Mouse (Mus musculus): Measurements from ENCODE around the gene Creb5. TPM values are rescaled to one million over a fixed set of nuclear protein-coding genes. Genes with fewer than 3 reads are reported as not detected.

The Creb5 gene
- polyA plus RNA-seq, 1 experiment from 2014 or later = 14.7 TPM

GRCm38 (mm10) chr6:53508847-53509494 is 221.9 kb downstream of the Creb5 start:
- Histone ChIP-seq H3K27me3 (replicated peaks) (no peaks in the 10 kb centered on the region), H3K4me3 (no peak overlapping the region), H3K27ac (no peak overlapping the region), H3K36me3 (no peaks in the 10 kb centered on the region), H3K4me1 (no peaks in the 10 kb centered on the region), H3K9ac (no peak overlapping the region), H3K4me2 (replicated peaks) (no peak overlapping the region), H3K9me3 (no peaks in the 10 kb centered on the region)
- 93% methylated on average over 3 of the region's 3 CpGs for WGBS
- no peak for ATAC-seq (ENCODE audit: low FRiP score, low read depth)

GRCm38 (mm10) chr6:53510005-53510404 is 222.9 kb downstream of the Creb5 start:
- H3K27ac ChIP-seq = no peak overlapping the region
- no peak overlapping the region for H3K9ac ChIP-seq
- H3K4me3 ChIP-seq = no peak overlapping the region
- H3K4me2 ChIP-seq (replicated peaks) = no peak overlapping the region
- WGBS = 62% methylated on average over 7 of the region's 7 CpGs
- H3K27me3 ChIP-seq (replicated peaks) = no peaks in the 10 kb centered on the region
- no peak for ATAC-seq (ENCODE audit: low FRiP score, low read depth)
- no peaks in the 10 kb centered on the region for H3K9me3 ChIP-seq
- H3K4me1 ChIP-seq = no peaks in the 10 kb centered on the region
- H3K36me3 ChIP-seq = no peaks in the 10 kb centered on the region

GRCm38 (mm10) chr6:53512226-53512625 is 225.2 kb downstream of the Creb5 start:
- Histone ChIP-seq H3K9ac (no peak overlapping the region), H3K4me1 (0 out of 2 replicates have a peak, but pooled peaks cover 3% of the 10 kb centered on the region), H3K9me3 (no peaks in the 10 kb centered on the region), H3K36me3 (no peaks in the 10 kb centered on the region), H3K27me3 (replicated peaks) (no peaks in the 10 kb centered on the region), H3K4me3 (no peak overlapping the region), H3K4me2 (replicated peaks) (no peak overlapping the region), H3K27ac (no peak overlapping the region)
- no peak for ATAC-seq (ENCODE audit: low FRiP score, low read depth)
- 88% methylated on average over 8 of the region's 8 CpGs for WGBS

- Histone ChIP-seq H3K9me3 (no peaks in the 10 kb centered on the region), H3K36me3 (no peaks in the 10 kb centered on the region), H3K27ac (no peak overlapping the region), H3K27me3 (replicated peaks) (no peaks in the 10 kb centered on the region), H3K4me3 (no peak overlapping the region), H3K4me1 (peaks cover 10% of the 10 kb centered on the region; the same call in 1 of the 2 replicates), H3K9ac (no peak overlapping the region), H3K4me2 (replicated peaks) (no peak overlapping the region)
- no peak for ATAC-seq (ENCODE audit: low FRiP score, low read depth)
- 98% methylated on average over 2 of the region's 2 CpGs for WGBS
Observed at GRCm38 (mm10) chr6:53513380-53513779, 226.3 kb downstream of the Creb5 start.

GRCm38 (mm10) chr6:53514862-53515261 is 227.8 kb downstream of the Creb5 start:
- no peak for ATAC-seq (ENCODE audit: low FRiP score, low read depth)
- Histone ChIP-seq H3K4me1 (peaks cover 10% of the 10 kb centered on the region; the same call in 1 of the 2 replicates), H3K27me3 (replicated peaks) (no peaks in the 10 kb centered on the region), H3K9me3 (no peaks in the 10 kb centered on the region), H3K36me3 (no peaks in the 10 kb centered on the region), H3K4me3 (no peak overlapping the region), H3K9ac (no peak overlapping the region), H3K4me2 (replicated peaks) (no peak overlapping the region), H3K27ac (no peak overlapping the region)
- WGBS = 59% methylated on average over 1 of the region's 1 CpGs

GRCm38 (mm10) chr6:53515611-53516010 is 228.5 kb downstream of the Creb5 start:
- ATAC-seq (ENCODE audit: low FRiP score, low read depth) = no peak

GRCm38 (mm10) chr6:53517371-53517945 is 230.4 kb downstream of the Creb5 start:
- no peak overlapping the region for H3K4me3 ChIP-seq
- no peak overlapping the region for H3K9ac ChIP-seq
- H3K4me2 ChIP-seq (replicated peaks) = no peak overlapping the region
- H3K9me3 ChIP-seq = no peaks in the 10 kb centered on the region
- 45% methylated on average over 5 of the region's 5 CpGs for WGBS
- peaks cover 10% of the 10 kb centered on the region; the same call in 1 of the 2 replicates for H3K4me1 ChIP-seq
- H3K27ac ChIP-seq = no peak overlapping the region
- no peak for ATAC-seq (ENCODE audit: low FRiP score, low read depth)
- no peaks in the 10 kb centered on the region for H3K36me3 ChIP-seq
- no peaks in the 10 kb centered on the region for H3K27me3 ChIP-seq (replicated peaks)

More at GRCm38 (mm10) chr6:53515611-53516010, 228.5 kb downstream of the Creb5 start:
- Histone ChIP-seq H3K9me3 (no peaks in the 10 kb centered on the region), H3K4me1 (peaks cover 10% of the 10 kb centered on the region; the same call in 1 of the 2 replicates), H3K4me2 (replicated peaks) (no peak overlapping the region), H3K9ac (no peak overlapping the region), H3K27me3 (replicated peaks) (no peaks in the 10 kb centered on the region), H3K27ac (no peak overlapping the region), H3K4me3 (no peak overlapping the region), H3K36me3 (no peaks in the 10 kb centered on the region)
- 86% methylated on average over 4 of the region's 4 CpGs for WGBS

GRCm38 (mm10) chr6:53523743-53524497 is 236.8 kb downstream of the Creb5 start:
- no peak overlapping the region for H3K27ac ChIP-seq
- H3K9me3 ChIP-seq = 0 out of 2 replicates have a peak, but pooled peaks cover 2% of the 10 kb centered on the region
- WGBS = 94% methylated on average over 13 of the region's 13 CpGs
- H3K4me3 ChIP-seq = no peak overlapping the region
- no peak for ATAC-seq (ENCODE audit: low FRiP score, low read depth)
- no peaks in the 10 kb centered on the region for H3K27me3 ChIP-seq (replicated peaks)
- no peaks in the 10 kb centered on the region for H3K4me1 ChIP-seq
- H3K9ac ChIP-seq = no peak overlapping the region
- no peaks in the 10 kb centered on the region for H3K36me3 ChIP-seq
- no peak overlapping the region for H3K4me2 ChIP-seq (replicated peaks)

- WGBS = 85% methylated on average over 1 of the region's 1 CpGs
Observed at GRCm38 (mm10) chr6:53526460-53526859, 239.4 kb downstream of the Creb5 start.

GRCm38 (mm10) chr6:53530742-53531141 is 243.7 kb downstream of the Creb5 start:
- Histone ChIP-seq H3K4me1 (no peaks in the 10 kb centered on the region), H3K4me3 (no peak overlapping the region), H3K4me2 (replicated peaks) (no peak overlapping the region), H3K36me3 (no peaks in the 10 kb centered on the region), H3K9me3 (0 out of 2 replicates have a peak, but pooled peaks cover 2% of the 10 kb centered on the region), H3K27ac (no peak overlapping the region), H3K27me3 (replicated peaks) (no peaks in the 10 kb centered on the region), H3K9ac (no peak overlapping the region)
- ATAC-seq (ENCODE audit: low FRiP score, low read depth) = no peak
- WGBS = 93% methylated on average over 8 of the region's 8 CpGs

More at GRCm38 (mm10) chr6:53526460-53526859, 239.4 kb downstream of the Creb5 start:
- H3K27me3 ChIP-seq (replicated peaks) = no peaks in the 10 kb centered on the region
- H3K9me3 ChIP-seq = 0 out of 2 replicates have a peak, but pooled peaks cover 2% of the 10 kb centered on the region
- no peak overlapping the region for H3K4me3 ChIP-seq
- H3K27ac ChIP-seq = no peak overlapping the region
- no peaks in the 10 kb centered on the region for H3K4me1 ChIP-seq
- H3K9ac ChIP-seq = no peak overlapping the region
- ATAC-seq (ENCODE audit: low FRiP score, low read depth) = no peak
- no peak overlapping the region for H3K4me2 ChIP-seq (replicated peaks)
- H3K36me3 ChIP-seq = no peaks in the 10 kb centered on the region

GRCm38 (mm10) chr6:53531461-53531860 is 244.4 kb downstream of the Creb5 start:
- no peaks in the 10 kb centered on the region for H3K27me3 ChIP-seq (replicated peaks)
- ATAC-seq (ENCODE audit: low FRiP score, low read depth) = no peak
- H3K9me3 ChIP-seq = 0 out of 2 replicates have a peak, but pooled peaks cover 2% of the 10 kb centered on the region
- no peak overlapping the region for H3K27ac ChIP-seq
- H3K4me1 ChIP-seq = no peaks in the 10 kb centered on the region
- no peak overlapping the region for H3K4me2 ChIP-seq (replicated peaks)
- no peaks in the 10 kb centered on the region for H3K36me3 ChIP-seq
- no peak overlapping the region for H3K9ac ChIP-seq
- 94% methylated on average over 4 of the region's 4 CpGs for WGBS
- H3K4me3 ChIP-seq = no peak overlapping the region

- Histone ChIP-seq H3K4me1 (no peaks in the 10 kb centered on the region), H3K9ac (no peak overlapping the region), H3K36me3 (no peaks in the 10 kb centered on the region), H3K4me3 (no peak overlapping the region), H3K4me2 (replicated peaks) (no peak overlapping the region), H3K27me3 (replicated peaks) (no peaks in the 10 kb centered on the region), H3K9me3 (no peaks in the 10 kb centered on the region), H3K27ac (no peak overlapping the region)
- 96% methylated on average over 4 of the region's 4 CpGs for WGBS
- no peak for ATAC-seq (ENCODE audit: low FRiP score, low read depth)
Observed at GRCm38 (mm10) chr6:53537530-53537929, 250.5 kb downstream of the Creb5 start.

All from neural tube, embryonic 12.5 days (tissue).